Mouse (Mus musculus): ENCODE results near the gene Tbc1d23. TPM values are rescaled to one million over a fixed set of nuclear protein-coding genes. Genes with fewer than 3 reads are reported as not detected.
A peak's percentile ranks its signal among the peaks of the same experiment; 100 is the strongest.

Gene Tbc1d23
- polyA plus RNA-seq (2016; fragmentation: Nextera tagmentation; extraction: Ambion mirVana) = 29.7 and 30.0 TPM in 2 replicates

DNA sequence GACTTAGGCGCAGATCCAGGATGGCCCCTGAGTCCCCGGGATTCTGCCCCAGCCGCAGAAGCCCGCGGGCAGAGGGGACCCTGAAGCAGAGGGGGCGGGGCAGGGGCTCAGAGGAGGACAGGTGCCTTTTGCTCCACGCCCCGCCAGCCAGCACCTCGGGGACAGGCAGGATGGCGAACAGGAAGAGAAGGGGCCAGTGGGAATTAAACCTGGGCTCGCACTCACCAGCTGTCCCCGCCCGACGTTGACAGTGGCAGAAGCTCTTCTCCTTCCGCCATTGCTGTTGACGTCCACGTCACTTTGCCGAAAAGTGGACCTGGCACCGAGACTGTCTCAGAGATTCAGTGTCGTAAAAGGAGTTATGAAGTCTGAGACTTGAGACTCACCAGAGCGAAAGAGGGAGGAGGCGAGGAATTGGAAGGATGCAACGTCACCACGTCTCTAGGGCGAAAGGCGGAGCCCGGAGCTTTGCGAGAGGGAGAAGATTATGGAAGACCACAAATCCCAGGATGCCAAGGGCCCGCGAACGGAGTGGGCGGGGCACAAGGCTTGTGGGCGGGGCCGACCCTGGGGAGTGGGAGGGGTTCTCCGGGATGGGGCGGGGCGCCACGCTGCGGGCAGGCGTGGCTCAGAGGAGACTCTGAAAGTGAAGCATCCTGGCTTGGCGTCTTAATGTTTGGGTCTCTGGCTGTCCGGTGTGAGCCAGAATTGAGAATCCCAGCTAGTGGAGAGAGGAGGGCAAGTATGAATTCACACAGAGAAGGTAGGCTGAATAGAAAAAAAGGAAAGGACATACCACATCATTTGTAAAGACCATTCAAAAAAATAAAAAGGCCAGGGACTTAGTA lies at the start of gene Tbc1d23:
Gene Tbc1d23 (minus strand): TSS at position 416 of the 848 bp plus-strand sequence.
- Histone ChIP-seq H3K4me3 (peak within 1 kb of the TSS; percentile 86), H3K27ac (replicated peaks) (peak within 1 kb of the TSS; percentile 79), H3K4me2 (replicated peaks) (peak within 1 kb of the TSS; percentile 63), H3K9me3 (no peaks in the 10 kb centered on the region), H3K4me1 (peaks cover 7% of the 10 kb centered on the region), H3K9ac (replicated peaks) (peak within 1 kb of the TSS; percentile 82), H3K36me3 (no peaks in the 10 kb centered on the region), H3K27me3 (no peaks in the 10 kb centered on the region)
- WGBS = 1% methylated on average over 42 of the region's 42 CpGs
- ATAC-seq (ENCODE audit: low FRiP score, low read depth) = peak; percentile 98

DNA sequence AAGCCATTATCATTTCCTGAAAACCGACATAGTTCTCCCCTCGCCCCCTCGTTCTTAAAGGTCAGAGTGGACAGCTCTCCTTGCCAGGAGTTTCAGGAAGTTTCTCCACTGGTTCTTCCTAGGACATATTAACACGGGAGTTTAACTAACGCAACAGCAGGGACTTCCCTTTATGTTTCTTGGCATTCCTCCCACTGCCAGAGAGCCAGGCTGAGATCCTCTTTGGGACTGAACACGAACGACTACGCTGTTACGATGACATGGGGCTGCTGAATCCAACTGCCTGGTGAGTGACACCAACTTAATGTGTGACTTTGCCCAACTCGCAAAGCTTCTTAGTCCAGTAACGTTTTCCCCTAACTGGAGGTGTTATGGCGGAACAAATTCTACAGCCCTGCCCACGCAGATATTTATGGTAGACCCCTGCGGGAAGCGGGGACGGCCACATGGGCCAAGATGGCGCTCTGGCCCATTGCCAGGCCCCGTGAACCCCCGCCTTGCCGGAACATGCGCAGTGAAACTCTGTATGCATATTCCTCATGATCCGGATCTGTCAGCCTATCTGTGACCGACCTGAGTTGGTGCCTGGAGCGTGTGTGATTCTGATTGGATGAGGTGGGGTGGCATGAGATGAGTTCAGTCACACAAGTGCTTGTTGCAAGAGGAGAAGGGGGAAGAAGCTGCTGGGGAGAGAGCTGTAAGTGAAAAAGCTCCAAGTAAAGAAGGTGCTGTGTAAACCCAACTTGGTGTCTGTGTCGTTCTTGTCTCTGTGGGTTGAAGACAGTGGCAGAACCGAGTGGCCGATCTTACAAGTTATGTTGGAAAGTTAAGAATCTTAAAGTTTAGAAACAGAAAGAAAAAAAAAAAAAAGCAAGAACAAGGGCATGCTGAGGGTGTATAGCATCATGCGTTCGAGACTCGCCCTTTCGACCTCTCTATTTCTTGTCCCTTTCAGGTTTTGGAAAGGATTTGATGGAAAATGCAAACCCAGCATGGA lies 49.2 kb upstream of the Tbc1d23 start:
- WGBS = 92% methylated on average over 31 of the region's 31 CpGs
- Histone ChIP-seq H3K4me2 (replicated peaks) (no peak overlapping the region), H3K9ac (replicated peaks) (no peak overlapping the region), H3K27me3 (no peaks in the 10 kb centered on the region), H3K9me3 (no peaks in the 10 kb centered on the region), H3K27ac (replicated peaks) (no peak overlapping the region), H3K36me3 (no peaks in the 10 kb centered on the region), H3K4me3 (no peak overlapping the region), H3K4me1 (no peaks in the 10 kb centered on the region)
- no peak for ATAC-seq (ENCODE audit: low FRiP score, low read depth)

DNA sequence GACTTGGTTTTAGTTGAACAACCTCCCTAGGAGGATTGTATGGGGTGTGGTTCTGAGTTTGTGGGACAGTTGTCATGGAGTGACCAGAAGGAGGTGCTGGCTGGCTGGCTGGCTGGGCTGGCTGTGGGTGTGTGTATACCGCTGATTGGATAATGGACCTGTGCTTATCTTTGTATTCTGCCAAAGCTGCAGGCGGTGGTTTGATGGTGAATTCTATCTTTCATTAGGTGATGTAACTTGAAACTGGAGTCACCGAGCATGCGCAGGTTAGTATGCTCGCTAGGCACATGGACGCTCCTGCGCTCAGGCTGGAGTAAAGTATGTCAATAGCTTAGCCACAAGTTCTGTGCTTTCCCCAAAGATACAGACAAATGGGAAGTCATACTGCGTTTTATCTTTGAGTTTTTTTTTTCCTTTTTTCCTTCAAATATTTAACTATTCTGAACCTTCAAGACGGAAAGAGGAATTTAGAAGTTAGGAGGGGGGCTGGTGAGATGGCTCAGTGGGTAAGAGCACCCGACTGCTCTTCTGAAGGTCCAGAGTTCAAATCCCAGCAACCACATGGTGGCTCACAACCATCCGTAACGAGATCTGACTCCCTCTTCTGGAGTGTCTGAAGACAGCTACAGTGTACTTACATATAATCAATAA lies 47.8 kb upstream of the Tbc1d23 start:
- no peak overlapping the region for H3K4me2 ChIP-seq (replicated peaks)
- H3K36me3 ChIP-seq = no peaks in the 10 kb centered on the region
- H3K4me3 ChIP-seq = no peak overlapping the region
- H3K27ac ChIP-seq (replicated peaks) = no peak overlapping the region
- no peaks in the 10 kb centered on the region for H3K9me3 ChIP-seq
- H3K27me3 ChIP-seq = no peaks in the 10 kb centered on the region
- no peaks in the 10 kb centered on the region for H3K4me1 ChIP-seq
- WGBS = 88% methylated on average over 10 of the region's 12 CpGs
- no peak for ATAC-seq (ENCODE audit: low FRiP score, low read depth)
- no peak overlapping the region for H3K9ac ChIP-seq (replicated peaks)

DNA sequence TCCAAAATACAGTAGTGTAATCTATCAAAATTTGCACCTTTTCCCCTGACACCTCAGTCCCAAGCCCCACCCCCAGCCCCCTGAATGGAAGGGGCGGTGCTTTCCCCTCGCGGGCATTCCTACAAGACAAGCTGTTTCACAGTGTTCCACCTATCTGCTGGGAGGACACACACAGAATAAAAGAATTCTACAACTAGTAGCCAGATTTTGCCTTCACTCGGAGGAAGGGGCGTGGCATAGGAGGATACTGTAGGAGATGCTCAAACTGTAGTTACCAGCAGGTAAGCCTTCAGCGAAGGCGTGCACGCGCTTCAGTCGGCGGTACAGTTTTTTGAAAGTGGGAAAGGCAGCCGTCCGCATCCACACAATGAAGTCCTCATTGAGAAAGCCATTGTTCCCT lies 38.4 kb upstream of the Tbc1d23 start:
- no peaks in the 10 kb centered on the region for H3K36me3 ChIP-seq

DNA sequence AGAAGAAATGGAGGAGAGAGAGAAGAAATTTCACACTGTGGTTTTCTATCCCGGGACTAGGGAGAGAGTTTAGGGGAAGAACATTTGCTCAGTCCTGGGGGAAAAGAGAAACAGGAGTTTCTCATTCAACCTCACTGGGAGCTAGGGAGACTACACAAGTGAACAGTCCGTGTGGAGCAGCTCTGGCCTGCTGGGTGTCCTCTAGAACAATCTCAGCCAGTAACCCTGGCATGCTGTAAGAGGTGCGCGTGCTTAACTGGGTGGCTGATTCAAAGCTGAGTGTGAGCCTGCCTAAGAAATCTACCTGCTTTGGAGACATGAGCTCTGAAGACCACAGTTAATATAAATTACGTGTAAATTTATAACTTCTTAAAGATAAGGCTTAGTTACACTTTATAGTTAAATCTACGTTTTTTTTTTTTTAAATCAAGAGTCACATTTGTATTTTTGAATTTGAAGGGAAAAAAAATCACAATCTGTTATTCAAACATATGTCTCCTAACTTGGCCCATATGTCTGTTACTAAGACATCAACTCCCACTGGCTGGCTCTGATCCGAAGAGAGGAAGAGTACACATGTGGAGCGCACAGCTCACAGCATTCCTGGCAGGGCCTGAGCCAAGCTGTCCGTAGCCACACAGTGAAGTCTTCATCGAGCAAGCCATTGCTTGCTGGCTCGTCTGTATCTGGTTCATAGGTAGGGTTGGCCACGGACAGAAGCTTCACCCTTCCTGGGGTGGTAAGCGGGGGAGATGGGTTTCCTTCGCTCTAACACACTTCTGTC lies 36.9 kb upstream of the Tbc1d23 start:
- no peaks in the 10 kb centered on the region for H3K27me3 ChIP-seq
- WGBS = 88% methylated on average over 14 of the region's 14 CpGs

More for the DNA sequence above, 38.4 kb upstream of the Tbc1d23 start:
- Histone ChIP-seq H3K4me3 (no peak overlapping the region), H3K27ac (replicated peaks) (no peak overlapping the region), H3K4me2 (replicated peaks) (no peak overlapping the region), H3K9ac (replicated peaks) (no peak overlapping the region), H3K4me1 (no peaks in the 10 kb centered on the region), H3K27me3 (no peaks in the 10 kb centered on the region), H3K9me3 (no peaks in the 10 kb centered on the region)
- 92% methylated on average over 13 of the region's 13 CpGs for WGBS
- ATAC-seq (ENCODE audit: low FRiP score, low read depth) = no peak

DNA sequence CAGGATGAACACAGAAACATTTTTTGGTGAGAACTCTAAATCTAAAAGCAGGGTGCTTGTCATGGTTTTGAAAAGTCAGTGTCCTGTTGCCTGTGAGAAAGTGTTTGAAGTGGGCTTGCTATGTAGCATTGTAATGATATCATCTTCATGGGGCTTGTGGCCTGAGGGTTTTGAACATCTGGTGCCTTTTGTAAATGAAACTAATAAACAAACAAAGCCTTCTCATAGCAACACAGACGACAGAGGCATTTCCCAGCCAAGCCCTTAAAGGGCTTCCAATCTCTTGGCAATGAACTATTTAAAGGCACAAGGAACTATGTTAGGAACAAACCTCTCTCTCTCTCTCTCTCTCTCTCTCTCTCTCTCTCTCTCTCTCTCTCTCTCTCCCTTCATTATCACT lies 35.8 kb upstream of the Tbc1d23 start:
- H3K4me3 ChIP-seq = no peak overlapping the region
- no peak overlapping the region for H3K4me2 ChIP-seq (replicated peaks)
- H3K9me3 ChIP-seq = no peaks in the 10 kb centered on the region
- no peak for ATAC-seq (ENCODE audit: low FRiP score, low read depth)
- H3K4me1 ChIP-seq = no peaks in the 10 kb centered on the region
- no peaks in the 10 kb centered on the region for H3K27me3 ChIP-seq
- H3K27ac ChIP-seq (replicated peaks) = no peak overlapping the region
- 19% methylated on average over 1 of the region's 1 CpGs for WGBS
- no peaks in the 10 kb centered on the region for H3K36me3 ChIP-seq
- H3K9ac ChIP-seq (replicated peaks) = no peak overlapping the region

More for the DNA sequence above, 36.9 kb upstream of the Tbc1d23 start:
- Histone ChIP-seq H3K4me2 (replicated peaks) (no peak overlapping the region), H3K9ac (replicated peaks) (no peak overlapping the region), H3K9me3 (no peaks in the 10 kb centered on the region), H3K27ac (replicated peaks) (no peak overlapping the region), H3K4me3 (no peak overlapping the region), H3K4me1 (no peaks in the 10 kb centered on the region), H3K36me3 (no peaks in the 10 kb centered on the region)
- no peak for ATAC-seq (ENCODE audit: low FRiP score, low read depth)

DNA sequence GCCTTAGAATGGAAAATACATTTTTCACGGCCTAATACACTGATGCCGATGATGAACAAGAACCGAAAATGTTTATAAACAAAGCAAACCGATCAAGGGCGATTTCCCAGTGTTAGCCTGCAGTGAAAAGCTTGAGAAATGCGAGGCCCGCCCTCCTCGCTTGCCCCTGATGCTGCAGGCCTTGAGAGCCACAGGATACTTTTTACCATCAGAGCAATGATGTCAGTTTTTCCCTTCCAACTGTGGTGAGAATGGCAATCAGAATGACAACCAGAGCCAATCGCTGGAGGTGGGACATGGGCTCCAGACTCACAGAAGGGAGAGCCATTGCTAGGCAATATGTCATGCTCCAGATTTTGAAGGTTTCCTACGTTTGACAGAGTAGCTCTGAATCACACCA lies 28.8 kb upstream of the Tbc1d23 start:
- H3K27me3 ChIP-seq = no peaks in the 10 kb centered on the region
- no peak for ATAC-seq (ENCODE audit: low FRiP score, low read depth)
- 87% methylated on average over 10 of the region's 10 CpGs for WGBS
- no peak overlapping the region for H3K4me2 ChIP-seq (replicated peaks)
- no peak overlapping the region for H3K9ac ChIP-seq (replicated peaks)
- H3K36me3 ChIP-seq = no peaks in the 10 kb centered on the region
- no peaks in the 10 kb centered on the region for H3K9me3 ChIP-seq
- no peak overlapping the region for H3K27ac ChIP-seq (replicated peaks)
- H3K4me3 ChIP-seq = no peak overlapping the region
- no peaks in the 10 kb centered on the region for H3K4me1 ChIP-seq

DNA sequence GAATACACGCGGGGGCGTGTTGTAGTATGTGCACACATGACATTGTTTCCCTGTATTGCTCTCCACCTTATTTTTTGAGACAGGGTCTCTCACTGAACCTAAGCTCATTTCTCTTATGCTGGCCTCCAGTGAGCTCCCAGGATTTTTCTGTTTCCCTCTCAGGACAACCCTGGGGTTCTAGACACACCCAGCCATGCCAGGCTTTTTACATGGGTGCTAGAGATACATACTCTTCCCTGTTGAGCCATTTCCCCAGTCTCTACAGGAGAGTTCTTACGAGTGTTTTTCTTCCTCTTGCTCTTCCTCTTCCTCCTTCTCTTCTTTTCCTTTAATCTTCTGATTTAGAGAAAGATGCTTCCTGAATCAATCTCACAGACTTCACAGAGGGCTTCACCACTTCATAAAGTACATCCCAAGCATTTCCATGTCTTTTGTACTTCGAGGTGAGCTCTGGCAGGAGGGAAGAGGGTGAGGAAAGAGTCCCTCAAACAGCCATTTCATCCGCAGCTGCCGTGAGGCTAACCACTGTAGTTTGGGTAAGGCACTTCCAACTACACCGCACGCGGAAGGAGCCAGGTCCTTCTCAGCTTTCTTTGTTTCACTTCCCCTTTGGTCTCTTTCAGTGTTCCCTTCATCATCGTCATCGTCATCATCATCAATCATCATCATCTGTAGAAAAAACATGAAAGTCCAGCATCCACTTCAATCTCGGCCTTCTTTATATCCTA lies 28.2 kb upstream of the Tbc1d23 start:
- H3K4me3 ChIP-seq = no peak overlapping the region
- 88% methylated on average over 13 of the region's 13 CpGs for WGBS
- no peak overlapping the region for H3K27ac ChIP-seq (replicated peaks)
- H3K9ac ChIP-seq (replicated peaks) = no peak overlapping the region
- H3K4me1 ChIP-seq = no peaks in the 10 kb centered on the region
- H3K36me3 ChIP-seq = no peaks in the 10 kb centered on the region
- H3K4me2 ChIP-seq (replicated peaks) = no peak overlapping the region
- no peak for ATAC-seq (ENCODE audit: low FRiP score, low read depth)
- no peaks in the 10 kb centered on the region for H3K27me3 ChIP-seq
- no peaks in the 10 kb centered on the region for H3K9me3 ChIP-seq

DNA sequence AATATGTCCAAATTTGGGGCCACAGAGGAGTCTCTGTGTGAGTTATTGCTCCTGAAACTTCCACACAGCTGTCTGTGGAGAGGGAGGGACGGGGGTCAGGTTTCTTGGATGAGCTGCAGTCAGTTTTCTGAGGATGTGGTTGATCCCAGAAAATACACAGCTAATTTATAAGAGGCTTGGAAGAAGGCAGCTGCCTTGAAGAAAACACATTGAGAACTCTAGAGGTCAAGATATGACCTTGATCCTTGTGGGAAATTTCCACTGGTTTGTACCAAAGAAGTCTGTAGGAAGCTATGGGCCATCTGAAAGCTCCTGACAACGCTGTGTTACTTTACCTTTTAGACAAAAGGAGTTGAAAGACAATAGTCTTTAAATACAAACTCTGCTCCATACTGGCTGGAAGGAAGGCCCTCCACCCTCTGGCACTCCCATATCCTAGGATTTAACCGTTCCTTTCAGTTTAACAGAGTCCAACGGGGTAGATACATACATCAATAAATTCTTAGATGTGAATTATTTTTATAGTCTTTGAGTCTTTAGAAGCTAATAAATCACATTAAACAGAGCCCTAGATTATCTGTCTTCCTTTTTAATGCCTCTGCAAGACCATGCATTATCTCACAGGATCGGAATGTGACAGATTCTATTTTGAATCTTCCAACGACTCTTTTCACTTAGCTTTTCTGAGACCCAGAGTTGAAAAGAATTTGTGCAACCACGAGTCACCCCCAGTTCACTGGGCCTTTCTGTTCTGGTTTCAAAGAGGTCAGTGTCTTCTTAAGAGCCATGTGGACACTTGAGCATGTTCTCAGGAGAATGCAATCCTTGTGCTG lies 20.5 kb upstream of the Tbc1d23 start:
- H3K4me1 ChIP-seq = no peaks in the 10 kb centered on the region
- H3K27ac ChIP-seq (replicated peaks) = no peak overlapping the region
- H3K9ac ChIP-seq (replicated peaks) = no peak overlapping the region
- ATAC-seq (ENCODE audit: low FRiP score, low read depth) = no peak
- 47% methylated on average over 7 of the region's 7 CpGs for WGBS
- H3K4me2 ChIP-seq (replicated peaks) = no peak overlapping the region
- H3K27me3 ChIP-seq = no peaks in the 10 kb centered on the region
- H3K4me3 ChIP-seq = no peak overlapping the region
- no peaks in the 10 kb centered on the region for H3K36me3 ChIP-seq
- H3K9me3 ChIP-seq = no peaks in the 10 kb centered on the region

DNA sequence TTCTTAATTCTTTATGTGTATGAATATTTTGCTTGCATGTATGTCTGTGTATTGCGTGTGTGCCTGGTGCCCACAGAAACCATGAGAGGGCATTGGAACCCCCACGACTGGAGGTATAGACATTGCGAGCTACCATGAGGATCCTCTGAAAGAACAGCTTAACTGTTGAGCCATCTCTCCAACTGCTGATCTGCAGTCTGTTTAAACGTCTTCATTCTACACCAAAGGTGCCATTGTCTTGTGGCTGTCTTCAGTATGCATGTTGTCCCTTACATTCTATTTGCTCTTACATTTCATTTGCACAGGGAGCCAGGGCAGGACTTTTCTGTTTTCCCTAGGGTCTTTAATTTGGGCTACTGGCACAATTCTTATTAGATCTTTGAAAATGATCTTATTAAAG lies 19.7 kb upstream of the Tbc1d23 start:
- no peak overlapping the region for H3K4me2 ChIP-seq (replicated peaks)
- no peak overlapping the region for H3K9ac ChIP-seq (replicated peaks)
- 82% methylated on average over 4 of the region's 4 CpGs for WGBS
- H3K4me1 ChIP-seq = no peaks in the 10 kb centered on the region
- no peak overlapping the region for H3K27ac ChIP-seq (replicated peaks)
- no peaks in the 10 kb centered on the region for H3K9me3 ChIP-seq
- no peak for ATAC-seq (ENCODE audit: low FRiP score, low read depth)
- no peak overlapping the region for H3K4me3 ChIP-seq
- no peaks in the 10 kb centered on the region for H3K27me3 ChIP-seq
- H3K36me3 ChIP-seq = no peaks in the 10 kb centered on the region
